In genomic region chr2:38544341-38544740, GRCm38 (mm10) we compare ENCODE assay signal across 28 mouse cellular contexts. TPM values are rescaled to one million over a fixed set of nuclear protein-coding genes. Genes with fewer than 3 reads are reported as not detected.
DNase-seq lines count a peak whose midpoint lies in the region; ATAC-seq and TF ChIP-seq lines count a peak whose summit lies in the region.
"Had no signal": no experiment of that assay in that cellular context is flagged by ENCODE, and none has a peak within 500 bp of the region (broad histone marks: within the 10 kb centered on the region; RNA-seq: fewer than 3 reads in every experiment).

No protein-coding gene starts in this region.

- H3K4me1 ChIP-seq in heart, embryonic 10.5 days, result peaks cover 96% of the 10 kb centered on the region
- H3K4me1 ChIP-seq in limb, embryonic 14.5 days (ENCODE audit: control insufficient read depth, insufficient read depth, low read length), result peaks cover 14% of the 10 kb centered on the region
- peaks cover 44% of the 10 kb centered on the region for H3K4me1 ChIP-seq in limb, embryonic 10.5 days

- DNase-seq in heart, embryonic 10.5 days (ENCODE audit: low spot score), result no peak
- DNase-seq in heart, postnatal 4 days, result no peak
- no peak for DNase-seq in limb, embryonic 14.5 days (ENCODE audit: low spot score)
- DNase-seq in limb, embryonic 10.5 days (ENCODE audit: low spot score), result no peak
- peak; percentile 57 for DNase-seq in ES-CJ7 (ENCODE audit: low read depth, low spot score)
- DNase-seq in layer of hippocampus, adult 9-10 months (ENCODE audit: low spot score), result no peak
- DNase-seq: adrenal gland, postnatal 14 days; cerebellum, adult 18-20 months; cerebellum, postnatal 10 days; gastrocnemius, postnatal 14 days; heart, postnatal 10 days; kidney, adult 11 months; kidney, postnatal 36 days; layer of hippocampus, postnatal 36 days; left cerebral cortex, postnatal 4 days; lung, postnatal 36 days; right cerebral cortex, postnatal 25 days had no signal

- no peak for TF ChIP-seq POLR2A in limb, embryonic 14.5 days (IDR thresholded peaks at IDR 0.05; ENCODE audit: borderline replicate concordance, extremely low read depth, insufficient read depth, insufficient read length)

- peaks cover 100% of the 10 kb centered on the region for H3K79me2 ChIP-seq in macrophage (ENCODE audit: inconsistent target)

- ATAC-seq in limb, embryonic 14.5 days (ENCODE audit: low FRiP score, low read depth), result no peak
- ATAC-seq: midbrain, embryonic 13.5 days had no signal

- H3K27ac ChIP-seq in heart, embryonic 10.5 days, result 0 out of 2 replicates have a peak overlapping the region, but pooled peaks have one; percentile 16
- H3K27ac ChIP-seq in limb, embryonic 14.5 days (replicated peaks; ENCODE audit: low read depth, low read length), result peak overlapping the region; percentile 33; the same call in 1 of the 2 replicates
- no peak overlapping the region for H3K27ac ChIP-seq in limb, embryonic 10.5 days
- peak overlapping the region; percentile 29 for H3K27ac ChIP-seq in macrophage
- H3K27ac ChIP-seq: forebrain, embryonic 12.5 days; hindbrain, embryonic 13.5 days; layer of hippocampus, adult 2 months; liver, embryonic 15.5 days; midbrain, embryonic 13.5 days; stomach, embryonic 15.5 days had no signal

- H3K27me3 ChIP-seq in heart, embryonic 10.5 days (ENCODE audit: insufficient read depth, poor library complexity, severe bottlenecking), result no peaks in the 10 kb centered on the region
- no peaks in the 10 kb centered on the region for H3K27me3 ChIP-seq in limb, embryonic 14.5 days (ENCODE audit: control insufficient read depth, insufficient read depth, low read length)
- H3K27me3 ChIP-seq in limb, embryonic 10.5 days (ENCODE audit: low read depth, poor library complexity, severe bottlenecking), result no peaks in the 10 kb centered on the region
- H3K27me3 ChIP-seq: forebrain, embryonic 12.5 days; heart, embryonic 12.5 days; liver, embryonic 15.5 days; midbrain, embryonic 13.5 days; stomach, embryonic 15.5 days had no signal

- no peak overlapping the region for H3K4me2 ChIP-seq in limb, embryonic 14.5 days (replicated peaks; ENCODE audit: low read depth, low read length, severe bottlenecking)
- H3K4me2 ChIP-seq: forebrain, embryonic 12.5 days; heart, embryonic 12.5 days; hindbrain, embryonic 13.5 days; liver, embryonic 15.5 days; lung, embryonic 14.5 days; midbrain, embryonic 13.5 days; stomach, embryonic 15.5 days had no signal

- H3K4me3 ChIP-seq in heart, embryonic 10.5 days, result no peak overlapping the region
- no peak overlapping the region for H3K4me3 ChIP-seq in limb, embryonic 14.5 days (replicated peaks; ENCODE audit: low read length)
- no peak overlapping the region for H3K4me3 ChIP-seq in limb, embryonic 10.5 days
- H3K4me3 ChIP-seq in macrophage (ENCODE audit: inconsistent target), result no peak overlapping the region
- H3K4me3 ChIP-seq: erythroblast, embryonic 14.5 days; forebrain, embryonic 12.5 days; heart, embryonic 12.5 days; hindbrain, embryonic 13.5 days; layer of hippocampus, adult 2 months; liver, embryonic 15.5 days; megakaryocyte, embryonic 14.5 days; midbrain, embryonic 13.5 days; stomach, embryonic 15.5 days had no signal

- H3K9me3 ChIP-seq in heart, embryonic 10.5 days, result no peaks in the 10 kb centered on the region
- H3K9me3 ChIP-seq in limb, embryonic 14.5 days (ENCODE audit: control insufficient read depth, low read length), result no peaks in the 10 kb centered on the region
- no peaks in the 10 kb centered on the region for H3K9me3 ChIP-seq in limb, embryonic 10.5 days (replicated peaks)
- H3K9me3 ChIP-seq: forebrain, embryonic 12.5 days; heart, embryonic 12.5 days; hindbrain, embryonic 13.5 days; liver, embryonic 15.5 days; midbrain, embryonic 13.5 days; stomach, embryonic 15.5 days had no signal

- H3K36me3 ChIP-seq in heart, embryonic 10.5 days, result no peaks in the 10 kb centered on the region
- H3K36me3 ChIP-seq in limb, embryonic 14.5 days (ENCODE audit: control insufficient read depth, insufficient read depth, low read length), result peaks cover 7% of the 10 kb centered on the region
- H3K36me3 ChIP-seq in limb, embryonic 10.5 days, result no peaks in the 10 kb centered on the region
- no peaks in the 10 kb centered on the region for H3K36me3 ChIP-seq in macrophage (ENCODE audit: inconsistent target)
- H3K36me3 ChIP-seq: heart, embryonic 12.5 days; hindbrain, embryonic 13.5 days; liver, embryonic 15.5 days; midbrain, embryonic 13.5 days; stomach, embryonic 15.5 days had no signal

- no peak overlapping the region for H3K9ac ChIP-seq in limb, embryonic 14.5 days (ENCODE audit: low read depth, low read length, severe bottlenecking)
- H3K9ac ChIP-seq: forebrain, embryonic 12.5 days; heart, embryonic 12.5 days; hindbrain, embryonic 13.5 days; liver, embryonic 15.5 days; lung, embryonic 14.5 days; midbrain, embryonic 13.5 days; stomach, embryonic 15.5 days had no signal

RNA-seq across cellular contexts. Expression of gene Nek6, which starts 32.9 kb away (rescaled TPM):
- polyA plus RNA-seq in heart, embryonic 10.5 days (2016; fragmentation: Nextera tagmentation; extraction: Ambion mirVana), result 74.7 and 90.1 TPM in 2 replicates
- 10 to 100 TPM; 24.8 to 26.0 TPM for total RNA-seq in heart, postnatal 4 days (2021)
- 77.2 and 81.1 TPM in 2 replicates for polyA plus RNA-seq in limb, embryonic 14.5 days (2012; rRNA removed)
- 123 and 138 TPM in 2 replicates for polyA plus RNA-seq in limb, embryonic 14.5 days (2014; fragmentation: Nextera tagmentation; extraction: Ambion mirVana)
- 67.5 and 83.4 TPM in 2 replicates for polyA plus RNA-seq in limb, embryonic 10.5 days (2016; fragmentation: Nextera tagmentation; extraction: Ambion mirVana)
- total RNA-seq in macrophage (2018; cell fraction: chromatin; rRNA removed), result 10 to 100 TPM in 24 of 26 experiments, 1 to 10 TPM in 2; 7.6 to 91.2 (median 22.2) TPM
- 10 to 100 TPM; 21.6 to 55.9 (median 38.0) TPM for total RNA-seq in macrophage (2018; cell fraction: cytosol; rRNA removed)
- 100 to 1,000 TPM in 1 of 26 experiments, 10 to 100 TPM in 24, 1 to 10 TPM in 1; 9.4 to 134 (median 28.9) TPM for total RNA-seq in macrophage (2018; cell fraction: nucleus; rRNA removed)
- 25.6 to 82.5 TPM (median 33.5 TPM) in 3 replicates for polyA plus RNA-seq in macrophage (2018)
